ENCODE assay signal across 18 mouse cellular contexts in genomic region chr5:124523032-124523431, GRCm38 (mm10). TPM values are rescaled to one million over a fixed set of nuclear protein-coding genes. Genes with fewer than 3 reads are reported as not detected.
DNase-seq lines count a peak whose midpoint lies in the region; ATAC-seq and TF ChIP-seq lines count a peak whose summit lies in the region.
"Had no signal": no experiment of that assay in that cellular context is flagged by ENCODE, and none has a peak within 500 bp of the region (broad histone marks: within the 10 kb centered on the region; RNA-seq: fewer than 3 reads in every experiment).

No protein-coding gene starts in this region.

- no peak for TF ChIP-seq EP300 in ES-Bruce4 (IDR thresholded peaks at IDR 0.05; ENCODE audit: insufficient read depth, low read depth, low read length)

- TF ChIP-seq POLR2A in lung, adult 2 months (IDR thresholded peaks at IDR 0.05; ENCODE audit: borderline replicate concordance, extremely low read depth, low read depth, low read length) = no peak
- TF ChIP-seq POLR2A in ES-Bruce4 (IDR thresholded peaks at IDR 0.05; ENCODE audit: insufficient read depth, low read length) = no peak

- peak; percentile 52; the same call in 1 of the 2 replicates for ATAC-seq in megakaryocyte progenitor cell, adult 5-6 weeks (replicated peaks; ENCODE audit: poor library complexity)
- ATAC-seq: midbrain, embryonic 13.5 days had no signal

- H3K9ac ChIP-seq in ES-Bruce4 (ENCODE audit: low read depth, poor library complexity, severe bottlenecking) = no peak overlapping the region
- H3K9ac ChIP-seq: lung, embryonic 15.5 days; midbrain, embryonic 13.5 days; neural tube, embryonic 13.5 days had no signal

- WGBS in lung, adult 2 months = 96% methylated on average over 8 of the region's 8 CpGs

- H3K27ac ChIP-seq in gastrocnemius, adult 2 months = no peak overlapping the region
- H3K27ac ChIP-seq in ES-Bruce4 (ENCODE audit: insufficient read depth, low read length) = no peak overlapping the region
- H3K27ac ChIP-seq: embryonic facial prominence, embryonic 10.5 days; heart, embryonic 10.5 days; hindbrain, embryonic 10.5 days; lung, embryonic 15.5 days; midbrain, embryonic 13.5 days; neural tube, embryonic 13.5 days had no signal

- H3K27me3 ChIP-seq in ES-Bruce4 (ENCODE audit: control insufficient read depth, insufficient read depth, low read length, poor library complexity, severe bottlenecking) = no peaks in the 10 kb centered on the region
- H3K27me3 ChIP-seq: lung, embryonic 15.5 days; midbrain, embryonic 13.5 days; neural tube, embryonic 13.5 days had no signal

- intact Hi-C loops in gastrocnemius, adult 2 months (cut with DNase I) = no loop called here
- intact Hi-C loops in gastrocnemius, postnatal 14 days (cut with DNase I; ENCODE audit: low total_unique reads) = no loop called here

- no peak overlapping the region for H3K4me3 ChIP-seq in gastrocnemius, adult 2 months
- no peak overlapping the region for H3K4me3 ChIP-seq in lung, adult 2 months (replicated peaks; ENCODE audit: extremely low read depth, low read depth, low read length)
- no peak overlapping the region for H3K4me3 ChIP-seq in ES-Bruce4 (ENCODE audit: low read depth, low read length)
- H3K4me3 ChIP-seq: embryonic facial prominence, embryonic 10.5 days; heart, embryonic 10.5 days; hindbrain, embryonic 10.5 days; lung, embryonic 15.5 days; midbrain, embryonic 13.5 days; neural tube, embryonic 13.5 days had no signal

- H3K36me3 ChIP-seq in ES-Bruce4 (ENCODE audit: control insufficient read depth, insufficient read depth, low read length, poor library complexity, severe bottlenecking) = no peaks in the 10 kb centered on the region; the same call in 1 of the 2 replicates
- H3K36me3 ChIP-seq: lung, embryonic 15.5 days had no signal

- DNase-seq in gastrocnemius, adult 2 months = no peak
- DNase-seq in gastrocnemius, postnatal 14 days = no peak
- DNase-seq in lung, adult 2 months = no peak
- DNase-seq in lung, postnatal 14 days = no peak
- DNase-seq in adrenal gland, postnatal 4 days (ENCODE audit: low spot score in 2 of 2) = no peak
- DNase-seq in right cerebral cortex, postnatal 10 days (ENCODE audit: low spot score in 2 of 2) = no peak
- DNase-seq: adrenal gland, postnatal 36 days; cerebellum, adult 9-10 months; right cerebral cortex, adult 18-20 months; thymus, postnatal 14 days had no signal

- H3K4me1 ChIP-seq in lung, adult 2 months (ENCODE audit: control insufficient read depth, insufficient read depth, low read length) = no peaks in the 10 kb centered on the region
- H3K4me1 ChIP-seq in ES-Bruce4 (ENCODE audit: control insufficient read depth, insufficient read depth, low read length) = no peaks in the 10 kb centered on the region

- no peaks in the 10 kb centered on the region for H3K9me3 ChIP-seq in ES-Bruce4 (replicated peaks; ENCODE audit: control insufficient read depth, insufficient read depth, low read length, poor library complexity, severe bottlenecking)
- H3K9me3 ChIP-seq: heart, embryonic 10.5 days; lung, embryonic 15.5 days; midbrain, embryonic 13.5 days; neural tube, embryonic 13.5 days had no signal

- peak; percentile 43 for TF ChIP-seq CTCF in gastrocnemius, adult 2 months (IDR thresholded peaks at IDR 0.05)
- TF ChIP-seq CTCF in lung, adult 2 months (IDR thresholded peaks at IDR 0.05; ENCODE audit: insufficient read depth, low read length) = peak; percentile 37; the same call in 1 of the 2 replicates
- peak; percentile 37 for TF ChIP-seq CTCF in ES-Bruce4 (IDR thresholded peaks at IDR 0.05; ENCODE audit: low read depth, low read length)

RNA-seq across cellular contexts. Expression of gene Rilpl1, which starts 8.2 kb away (rescaled TPM):
- 100 to 1,000 TPM; 243 to 286 TPM for total RNA-seq in gastrocnemius, adult 2 months (2021)
- total RNA-seq in gastrocnemius, postnatal 14 days (2021) = 10 to 100 TPM; 61.8 to 96.0 TPM
- polyA plus RNA-seq in lung, adult 2 months (2012; rRNA removed) = 24.4 and 26.0 TPM in 2 replicates
- 16.6 and 18.0 TPM in 2 replicates for polyA plus RNA-seq in ES-Bruce4 (2011; ENCODE audit: insufficient read depth, insufficient read length, low read depth, missing spikeins)
- 0.54 TPM in 1 of 2 replicates, not detected in the other for total RNA-seq in megakaryocyte progenitor cell, adult 5-6 weeks (2015)
- total RNA-seq in megakaryocyte progenitor cell, adult 5-6 weeks (2017) = 0.21 and 0.61 TPM in 2 replicates
- 10 to 100 TPM; 23.0 TPM for total RNA-seq in adrenal gland, postnatal 4 days (2021)

RNA-seq across cellular contexts. Expression of gene Tmed2, which starts 17.5 kb away (rescaled TPM):
- 100 to 1,000 TPM; 144 to 170 TPM for total RNA-seq in gastrocnemius, adult 2 months (2021)
- 100 to 1,000 TPM; 138 to 152 TPM for total RNA-seq in gastrocnemius, postnatal 14 days (2021)
- polyA plus RNA-seq in lung, adult 2 months (2012; rRNA removed) = 112 and 149 TPM in 2 replicates
- polyA plus RNA-seq in ES-Bruce4 (2011; ENCODE audit: insufficient read depth, insufficient read length, low read depth, missing spikeins) = 193 and 281 TPM in 2 replicates
- 851 and 960 TPM in 2 replicates for total RNA-seq in megakaryocyte progenitor cell, adult 5-6 weeks (2015)
- 795 and 1,001 TPM in 2 replicates for total RNA-seq in megakaryocyte progenitor cell, adult 5-6 weeks (2017)
- 100 to 1,000 TPM; 199 to 213 TPM for total RNA-seq in adrenal gland, postnatal 4 days (2021)

RNA-seq across cellular contexts. Expression of gene Ddx55, which starts 29.6 kb away (rescaled TPM):
- total RNA-seq in gastrocnemius, adult 2 months (2021) = 1 to 10 TPM; 4.5 to 4.8 TPM
- total RNA-seq in gastrocnemius, postnatal 14 days (2021) = 1 to 10 TPM; 3.5 to 4.1 TPM
- 11.0 and 12.9 TPM in 2 replicates for polyA plus RNA-seq in lung, adult 2 months (2012; rRNA removed)
- polyA plus RNA-seq in ES-Bruce4 (2011; ENCODE audit: insufficient read depth, insufficient read length, low read depth, missing spikeins) = 13.2 and 13.7 TPM in 2 replicates
- 13.7 and 15.3 TPM in 2 replicates for total RNA-seq in megakaryocyte progenitor cell, adult 5-6 weeks (2015)
- total RNA-seq in megakaryocyte progenitor cell, adult 5-6 weeks (2017) = 15.2 and 15.7 TPM in 2 replicates
- 10 to 100 TPM; 16.1 to 16.8 TPM for total RNA-seq in adrenal gland, postnatal 4 days (2021)

RNA-seq across cellular contexts. Expression of gene Snrnp35, which starts 40.1 kb away (rescaled TPM):
- total RNA-seq in gastrocnemius, adult 2 months (2021) = 10 to 100 TPM; 27.7 to 33.1 TPM
- 10 to 100 TPM; 27.3 to 28.4 TPM for total RNA-seq in gastrocnemius, postnatal 14 days (2021)
- polyA plus RNA-seq in lung, adult 2 months (2012; rRNA removed) = 3.0 and 4.8 TPM in 2 replicates
- polyA plus RNA-seq in ES-Bruce4 (2011; ENCODE audit: insufficient read depth, insufficient read length, low read depth, missing spikeins) = 27.1 and 28.6 TPM in 2 replicates
- 2.8 and 6.4 TPM in 2 replicates for total RNA-seq in megakaryocyte progenitor cell, adult 5-6 weeks (2015)
- total RNA-seq in megakaryocyte progenitor cell, adult 5-6 weeks (2017) = 5.4 and 9.0 TPM in 2 replicates
- 10 to 100 TPM; 17.6 to 22.7 TPM for total RNA-seq in adrenal gland, postnatal 4 days (2021)

RNA-seq across cellular contexts. Expression of gene Rilpl2, which starts 44.9 kb away (rescaled TPM):
- 1 to 10 TPM; 4.6 to 4.7 TPM for total RNA-seq in gastrocnemius, adult 2 months (2021)
- 1 to 10 TPM; 4.2 to 4.6 TPM for total RNA-seq in gastrocnemius, postnatal 14 days (2021)
- polyA plus RNA-seq in lung, adult 2 months (2012; rRNA removed) = 19.6 and 20.6 TPM in 2 replicates
- 4.7 and 6.3 TPM in 2 replicates for polyA plus RNA-seq in ES-Bruce4 (2011; ENCODE audit: insufficient read depth, insufficient read length, low read depth, missing spikeins)
- total RNA-seq in megakaryocyte progenitor cell, adult 5-6 weeks (2015) = 49.0 and 63.6 TPM in 2 replicates
- 45.2 and 50.1 TPM in 2 replicates for total RNA-seq in megakaryocyte progenitor cell, adult 5-6 weeks (2017)
- total RNA-seq in adrenal gland, postnatal 4 days (2021) = 10 to 100 TPM; 27.3 to 31.4 TPM

Comparison
In these comparisons a context has a peak if more than half of its experiments do, and no peak if none do; other contexts are left out.
1. RNA of gene Rilpl1, which starts 8.2 kb away (total RNA-seq): 243 to 286 TPM in gastrocnemius, adult 2 months, 61.8 to 96.0 TPM in gastrocnemius, postnatal 14 days and 23.0 TPM in adrenal gland, postnatal 4 days; 0.21 to 0.61 TPM in megakaryocyte progenitor cell, adult 5-6 weeks; every median in the first group is over 10 times any median in the second.
2. Peak in every context shown above with its lines, with median percentiles within 50 percentile points of each other: CTCF ChIP-seq.